Mouse (Mus musculus): ENCODE results near the gene Cacng6.

Gene Cacng6

GRCm38 (mm10) chr7:3419941-3420340 is 4.1 kb upstream of the Cacng6 start:
- DNase-seq (ENCODE audit: low read depth, low spot score): no peak

DNA sequence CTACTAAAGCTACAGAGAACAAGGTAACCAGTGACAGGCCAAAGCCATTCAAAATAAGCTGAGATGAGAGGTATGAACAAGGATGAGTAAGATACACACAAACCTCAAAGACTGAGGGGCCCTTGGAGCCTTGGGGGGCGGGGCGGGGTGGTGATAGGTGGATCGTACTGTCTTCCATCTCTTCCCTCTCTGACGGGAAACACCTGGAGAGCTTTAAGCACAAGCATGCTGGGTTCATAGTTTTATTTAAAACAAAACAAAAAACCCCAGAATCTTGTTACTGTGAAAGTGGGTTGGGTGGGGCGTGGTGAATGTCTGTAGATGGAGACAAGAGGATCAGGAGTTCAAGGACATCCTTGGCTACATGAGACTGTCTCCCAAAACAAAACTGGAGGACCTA is 3.5 kb upstream of the Cacng6 start:
- no peak for DNase-seq (ENCODE audit: low read depth, low spot score)

DNA sequence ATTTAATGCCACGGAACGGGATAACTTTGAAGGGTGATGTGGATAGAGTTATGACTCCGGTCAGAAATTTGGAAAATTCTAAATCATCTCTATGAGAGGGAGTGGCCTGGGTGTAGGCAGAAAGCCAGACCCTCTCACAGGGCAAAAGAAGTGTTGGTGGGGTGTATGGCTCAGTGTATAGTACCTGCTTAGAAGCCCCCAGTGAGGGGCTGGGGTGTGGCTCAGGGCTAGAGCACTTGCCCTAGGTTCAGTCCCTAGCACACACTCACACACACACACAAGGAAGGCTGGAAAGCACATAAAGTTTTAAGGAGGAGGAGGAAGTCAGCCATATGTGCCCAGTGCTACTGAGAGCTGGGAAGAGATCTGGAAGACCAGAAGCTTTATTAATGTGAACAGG is 2.7 kb upstream of the Cacng6 start:
- no peak for DNase-seq (ENCODE audit: low read depth, low spot score)

- DNase-seq (ENCODE audit: low read depth, low spot score): no peak
Measured at GRCm38 (mm10) chr7:3422051-3422450, 1.9 kb upstream of the Cacng6 start.

GRCm38 (mm10) chr7:3423430-3423829 is 565 bp upstream of the Cacng6 start:
- DNase-seq (ENCODE audit: low read depth, low spot score): no peak

GRCm38 (mm10) chr7:3425141-3425540 is 1.1 kb downstream of the Cacng6 start:
- no peak for DNase-seq (ENCODE audit: low read depth, low spot score)

- DNase-seq (ENCODE audit: low read depth, low spot score): no peak
Measured at GRCm38 (mm10) chr7:3430161-3430560, 6.2 kb downstream of the Cacng6 start.

GRCm38 (mm10) chr7:3432066-3432465 is 8.1 kb downstream of the Cacng6 start:
- no peak for DNase-seq (ENCODE audit: low read depth, low spot score)

GRCm38 (mm10) chr7:3437941-3438340 is 13.9 kb downstream of the Cacng6 start:
- DNase-seq (ENCODE audit: low read depth, low spot score): no peak

- no peak for DNase-seq (ENCODE audit: low read depth, low spot score)
Measured at GRCm38 (mm10) chr7:3439984-3440383, 16.0 kb downstream of the Cacng6 start.

DNA sequence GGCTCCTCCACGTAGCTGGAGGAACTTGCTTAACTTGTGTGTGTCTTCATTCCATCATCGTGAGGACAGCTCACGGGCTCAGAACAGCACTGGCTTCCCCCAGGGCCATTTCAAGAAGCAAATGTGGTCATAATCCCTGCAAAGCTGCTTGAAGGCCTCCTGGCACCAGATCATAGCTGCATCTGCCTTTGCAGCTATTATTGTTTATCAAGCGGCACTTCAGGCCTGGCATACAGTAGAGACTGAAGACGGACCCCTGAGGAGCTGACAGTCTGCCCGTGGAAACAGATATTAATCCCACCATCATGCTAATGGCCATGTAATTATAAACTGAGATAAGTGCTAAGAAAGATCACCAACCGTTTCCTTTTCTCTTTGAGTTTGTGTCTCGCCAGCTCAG is 16.5 kb downstream of the Cacng6 start:
- DNase-seq (ENCODE audit: low read depth, low spot score): no peak

DNA sequence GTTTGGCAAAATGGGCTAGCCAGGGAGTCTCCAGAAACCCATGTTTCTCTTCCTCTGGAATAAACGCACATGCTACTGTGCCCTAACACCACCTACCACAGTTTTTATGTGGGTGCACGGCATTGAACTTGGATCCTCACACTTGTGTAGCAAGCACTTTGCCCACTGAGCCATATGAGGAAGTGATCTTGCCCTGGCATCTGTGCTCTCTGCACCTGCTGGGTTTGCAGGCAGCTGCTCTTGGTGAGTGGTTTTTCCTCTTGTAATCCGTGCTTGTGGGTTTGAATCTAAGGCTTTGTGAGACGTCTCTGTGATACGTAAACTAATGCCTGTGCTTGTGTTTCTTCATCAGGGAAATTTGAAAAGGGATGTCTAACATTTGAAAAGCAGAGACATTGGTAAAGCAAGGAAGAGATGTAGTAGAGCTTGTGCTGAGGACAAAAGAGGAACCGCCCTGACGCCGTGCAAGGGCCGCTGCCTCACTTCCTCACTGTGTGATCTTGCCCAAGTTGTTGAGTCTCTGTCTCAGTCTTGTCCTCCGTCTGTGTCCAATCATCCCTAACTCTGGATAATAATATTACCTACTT is 18.6 kb downstream of the Cacng6 start:
- DNase-seq (ENCODE audit: low read depth, low spot score): no peak

DNA sequence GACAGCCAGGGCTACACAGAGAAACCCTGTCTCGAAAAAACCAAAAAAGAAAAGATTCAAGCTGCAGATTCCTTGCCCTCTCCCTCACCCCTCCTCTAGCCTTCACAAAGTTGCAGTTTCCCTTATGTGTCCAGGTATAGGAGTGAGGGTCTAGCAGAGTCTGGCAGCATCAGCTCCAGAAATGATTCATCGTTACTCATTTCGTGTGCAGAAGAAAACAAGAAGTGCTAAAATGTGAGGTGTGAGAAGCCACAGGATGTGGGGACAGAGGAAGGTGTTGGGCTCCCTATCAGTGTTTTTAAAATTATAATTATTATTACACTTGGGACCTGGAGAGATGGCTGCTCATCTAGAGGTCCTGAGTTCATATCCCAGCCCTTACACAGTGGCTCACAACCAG is 20.7 kb downstream of the Cacng6 start:
- peak; percentile 39 for DNase-seq (ENCODE audit: low read depth, low spot score)

GRCm38 (mm10) chr7:3446584-3446983 is 22.6 kb downstream of the Cacng6 start:
- DNase-seq (ENCODE audit: low read depth, low spot score): no peak

- no peak for DNase-seq (ENCODE audit: low read depth, low spot score)
Measured at GRCm38 (mm10) chr7:3447026-3447425, 23.0 kb downstream of the Cacng6 start.

- peak; percentile 35 for DNase-seq (ENCODE audit: low read depth, low spot score)
Measured at GRCm38 (mm10) chr7:3448737-3449454, 24.9 kb downstream of the Cacng6 start.

DNA sequence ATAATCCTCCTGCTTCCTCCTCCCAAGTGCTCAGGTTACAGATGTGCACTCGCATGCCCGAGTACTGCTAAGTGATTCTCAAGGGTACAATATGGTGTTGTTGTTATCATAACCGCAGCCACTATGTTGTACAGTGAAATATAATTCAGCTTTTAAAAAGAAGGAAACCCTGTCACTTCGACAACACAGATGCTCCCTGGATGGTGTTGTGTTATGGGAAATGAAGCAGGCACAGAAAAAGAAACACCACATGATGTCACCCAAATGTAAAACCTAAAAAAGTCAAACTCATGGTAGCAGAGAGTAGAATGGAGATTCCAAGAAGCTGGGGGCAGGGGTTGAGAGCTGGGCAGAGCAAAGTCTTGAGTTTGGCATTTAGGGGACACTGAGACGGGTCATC is 26.7 kb downstream of the Cacng6 start:
- DNase-seq (ENCODE audit: low read depth, low spot score): no peak

GRCm38 (mm10) chr7:3451161-3451560 is 27.2 kb downstream of the Cacng6 start:
- DNase-seq (ENCODE audit: low read depth, low spot score): peak; percentile 34

DNA sequence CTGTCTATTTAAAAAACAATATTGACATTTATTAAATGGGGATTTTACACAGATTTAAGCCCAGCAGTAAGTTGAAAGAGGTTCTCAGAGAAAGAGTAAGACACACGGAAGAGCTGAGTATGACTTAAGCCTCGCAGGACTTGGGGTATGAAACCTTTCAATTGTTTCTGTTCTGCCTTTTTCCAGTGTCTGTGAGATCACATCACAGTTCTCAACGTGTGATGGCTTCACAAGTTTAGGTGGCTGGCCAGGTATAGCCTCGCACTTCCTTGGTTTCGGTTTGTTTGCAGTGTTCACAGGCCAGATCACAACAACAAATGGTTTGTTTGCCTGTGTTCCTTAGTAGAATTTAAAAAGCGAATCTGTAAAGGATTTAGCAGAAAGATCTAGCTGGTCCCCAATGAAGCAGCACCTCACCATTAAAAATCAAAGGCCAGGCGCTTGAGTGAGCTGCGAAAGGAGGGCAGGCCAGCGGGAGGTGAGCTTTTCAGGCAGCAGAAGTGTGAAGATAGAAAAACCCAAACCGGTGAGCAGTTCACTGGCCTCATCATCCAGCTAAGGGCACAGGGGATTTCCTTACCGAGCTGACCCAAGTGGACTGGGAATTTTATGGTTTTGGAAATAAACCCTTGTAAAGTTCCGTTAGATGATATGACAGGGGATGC is 29.0 kb downstream of the Cacng6 start:
- DNase-seq (ENCODE audit: low read depth, low spot score): peak; percentile 31

DNA sequence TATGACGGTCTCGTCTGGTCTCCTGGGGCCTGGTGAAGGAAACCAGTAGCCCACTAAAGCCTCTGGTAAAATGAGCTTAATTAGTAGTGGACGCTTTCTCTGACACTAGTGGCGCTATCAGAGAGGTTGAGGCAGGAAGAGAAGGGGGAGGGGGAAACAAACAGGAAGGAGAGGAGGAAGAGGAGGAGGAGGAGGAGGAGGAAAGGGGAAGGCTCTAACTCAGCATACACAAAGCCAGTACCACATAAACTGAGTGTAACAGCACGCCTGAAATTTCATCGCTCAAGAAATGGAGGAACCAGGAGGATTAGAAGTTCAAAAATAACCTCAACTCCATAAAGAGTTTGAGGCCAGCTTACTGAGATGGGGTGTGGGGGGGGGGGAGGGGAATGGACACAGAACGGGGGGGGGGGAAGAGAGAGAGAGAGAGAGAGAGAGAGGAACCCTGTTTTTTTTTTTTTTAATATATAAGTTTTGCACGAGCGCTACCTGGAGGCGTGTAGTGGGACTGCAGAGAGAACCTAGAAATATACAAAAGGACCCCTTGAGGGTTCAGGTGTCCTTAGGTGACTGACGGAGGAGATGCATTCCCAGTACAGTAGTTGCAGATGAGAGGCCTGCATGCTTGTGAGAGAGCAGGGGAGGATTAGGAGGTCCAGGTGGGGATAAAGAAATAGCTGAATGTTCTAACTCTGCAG is 29.6 kb downstream of the Cacng6 start:
- DNase-seq (ENCODE audit: low read depth, low spot score): no peak

- no peak for DNase-seq (ENCODE audit: low read depth, low spot score)
Measured at GRCm38 (mm10) chr7:3457111-3457840, 33.3 kb downstream of the Cacng6 start.

GRCm38 (mm10) chr7:3457841-3458217 is 33.8 kb downstream of the Cacng6 start:
- DNase-seq (ENCODE audit: low read depth, low spot score): no peak

Data from CD4-positive helper T cell, adult 2 months (primary cell).